Mouse (Mus musculus): ENCODE results near the gene Lrfn2.
A peak's percentile ranks its signal among the peaks of the same experiment; 100 is the strongest.

The Lrfn2 gene

DNA sequence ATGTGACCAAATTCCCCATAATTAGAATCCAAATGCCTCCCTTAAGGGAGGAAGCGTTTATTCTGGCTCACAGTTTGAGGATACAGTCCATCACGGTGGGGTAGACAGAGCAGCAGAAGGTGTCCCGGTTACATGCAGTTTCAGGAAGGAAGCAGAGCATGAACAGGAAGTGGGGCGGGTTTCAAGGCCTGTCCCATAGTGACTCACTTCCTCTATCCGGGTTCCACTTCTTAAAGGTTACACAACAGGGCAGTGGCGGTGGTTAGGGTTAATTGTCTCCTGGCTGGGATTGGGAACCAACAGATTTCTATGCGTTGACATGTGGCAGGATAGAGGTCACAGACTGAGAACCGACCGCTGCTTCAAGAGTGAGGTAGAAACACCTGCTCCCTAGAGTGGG is 31.6 kb downstream of the Lrfn2 start:
- no peak for DNase-seq (ENCODE audit: low spot score in 2 of 2)

DNA sequence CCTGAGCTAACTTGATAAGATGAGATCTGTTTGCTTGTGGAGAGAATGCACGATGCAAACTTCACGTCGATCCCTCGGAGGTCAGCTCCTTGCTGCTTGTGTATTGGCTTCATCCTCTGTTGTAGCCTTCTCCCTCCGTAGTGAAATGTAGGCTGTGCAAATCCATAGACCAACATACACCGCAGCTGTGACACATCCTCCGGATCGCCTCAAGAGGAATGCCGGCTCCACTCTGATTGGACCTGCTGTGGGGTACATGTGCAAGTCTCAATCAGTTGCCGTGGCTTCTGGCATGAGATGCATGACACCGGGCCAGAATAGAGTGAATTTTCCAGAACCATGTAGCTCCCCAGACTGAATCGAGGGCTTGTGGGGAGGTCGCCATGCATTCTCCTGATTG is 36.1 kb downstream of the Lrfn2 start:
- peak in 1 of 2 experiments; percentile 49 for DNase-seq (ENCODE audit: low spot score in 2 of 2)

DNA sequence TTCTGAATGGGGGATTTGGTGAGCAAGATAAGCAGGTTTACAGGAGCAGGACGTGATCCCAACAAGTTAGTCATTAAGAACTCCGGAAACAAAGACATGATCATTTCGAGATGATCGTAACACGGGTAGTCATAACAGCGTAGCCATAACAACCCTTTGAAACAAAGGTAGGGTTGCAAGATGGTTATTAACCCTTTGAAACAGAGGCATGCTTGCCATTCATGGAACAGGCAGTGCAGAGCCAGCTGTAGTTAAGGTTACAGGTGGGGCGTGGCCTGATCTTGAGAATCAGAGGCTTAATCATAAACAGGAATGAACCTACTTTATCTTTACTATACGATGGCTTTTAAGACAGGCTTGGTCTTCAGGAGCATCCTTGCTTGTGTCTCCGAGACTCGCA is 39.1 kb downstream of the Lrfn2 start:
- DNase-seq (ENCODE audit: low spot score in 2 of 2) = no peak

DNA sequence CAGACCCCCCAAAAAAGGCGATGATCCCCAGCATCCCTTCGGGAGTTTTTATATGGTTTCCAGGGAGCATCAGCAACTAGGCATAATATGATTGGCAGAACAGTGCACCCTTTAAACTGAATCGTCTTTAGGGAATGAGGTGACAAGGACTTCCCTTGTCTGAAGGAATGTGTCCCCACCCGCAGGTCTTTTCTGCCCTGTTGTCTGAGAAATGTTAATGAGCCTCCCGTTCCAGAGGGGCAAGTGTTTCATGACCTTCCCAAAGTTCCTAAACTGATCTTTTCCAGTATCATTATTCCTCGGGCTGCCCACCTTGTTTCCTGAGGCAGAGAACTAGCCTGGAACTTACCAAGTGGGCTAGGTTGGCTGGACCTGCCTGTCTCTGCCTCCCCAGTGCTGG is 40.7 kb downstream of the Lrfn2 start:
- DNase-seq (ENCODE audit: low spot score in 2 of 2) = no peak

DNA sequence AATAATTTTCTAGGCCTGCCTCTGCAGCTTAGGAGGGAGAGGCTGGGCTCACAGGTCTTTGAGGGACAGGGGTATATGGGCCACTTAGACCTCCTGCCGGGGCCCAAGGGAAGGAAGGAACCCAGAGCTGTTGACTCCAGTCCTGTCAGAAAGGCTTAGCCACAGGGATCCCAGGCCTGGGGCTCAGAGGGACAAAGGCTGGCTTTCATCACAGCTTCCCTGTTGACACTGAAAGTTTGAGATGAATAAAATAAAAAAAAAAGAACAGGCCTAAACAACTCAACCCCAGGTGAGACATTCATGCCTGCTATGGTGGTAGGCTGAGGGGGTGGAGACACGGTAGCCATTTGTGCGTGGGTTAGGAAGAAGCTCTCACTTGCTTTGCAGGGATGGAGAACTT is 41.2 kb downstream of the Lrfn2 start:
- DNase-seq (ENCODE audit: low spot score in 2 of 2) = no peak

DNA sequence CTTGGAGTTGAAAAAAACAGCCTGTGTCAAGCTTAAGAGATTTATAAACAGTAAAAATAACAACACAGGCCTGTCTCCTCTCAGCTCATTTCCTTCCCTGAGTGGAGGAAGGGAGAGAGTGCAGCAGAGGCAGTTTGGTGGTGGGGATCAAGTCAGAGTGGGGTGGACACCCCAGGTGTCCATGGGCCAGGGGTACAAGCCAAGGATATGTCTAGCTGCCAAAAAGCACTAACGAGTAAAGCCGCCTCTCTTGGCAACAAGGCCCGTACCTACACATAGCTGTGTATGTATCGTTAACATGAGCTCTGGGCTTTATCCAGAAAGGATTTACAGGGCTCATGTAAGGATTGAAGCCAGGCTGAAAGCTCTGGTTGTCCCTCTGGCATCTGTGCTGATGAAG is 42.9 kb downstream of the Lrfn2 start:
- DNase-seq (ENCODE audit: low spot score in 2 of 2) = no peak

DNA sequence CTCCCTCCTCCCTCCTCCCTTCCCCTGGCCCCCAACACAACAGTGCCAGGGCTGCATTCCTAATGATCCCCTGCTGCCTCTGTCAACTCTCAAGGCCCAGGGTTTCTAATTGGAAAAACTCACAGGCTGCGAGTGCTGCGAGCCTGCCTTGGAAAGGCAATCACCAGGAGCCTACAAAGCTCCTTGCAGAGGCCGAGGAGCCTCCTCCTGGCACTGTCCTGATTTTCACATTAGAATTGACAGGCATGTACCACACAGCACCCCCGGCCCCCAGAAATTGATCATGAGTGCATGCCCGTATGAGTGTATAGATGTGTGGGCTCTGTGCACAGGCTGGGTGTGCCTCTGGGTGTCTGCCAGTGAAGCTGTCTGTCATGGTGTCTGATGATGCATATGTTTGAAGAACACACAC is 44.4 kb downstream of the Lrfn2 start:
- peak; percentile 73 to 76 for DNase-seq (ENCODE audit: low spot score in 2 of 2)

DNA sequence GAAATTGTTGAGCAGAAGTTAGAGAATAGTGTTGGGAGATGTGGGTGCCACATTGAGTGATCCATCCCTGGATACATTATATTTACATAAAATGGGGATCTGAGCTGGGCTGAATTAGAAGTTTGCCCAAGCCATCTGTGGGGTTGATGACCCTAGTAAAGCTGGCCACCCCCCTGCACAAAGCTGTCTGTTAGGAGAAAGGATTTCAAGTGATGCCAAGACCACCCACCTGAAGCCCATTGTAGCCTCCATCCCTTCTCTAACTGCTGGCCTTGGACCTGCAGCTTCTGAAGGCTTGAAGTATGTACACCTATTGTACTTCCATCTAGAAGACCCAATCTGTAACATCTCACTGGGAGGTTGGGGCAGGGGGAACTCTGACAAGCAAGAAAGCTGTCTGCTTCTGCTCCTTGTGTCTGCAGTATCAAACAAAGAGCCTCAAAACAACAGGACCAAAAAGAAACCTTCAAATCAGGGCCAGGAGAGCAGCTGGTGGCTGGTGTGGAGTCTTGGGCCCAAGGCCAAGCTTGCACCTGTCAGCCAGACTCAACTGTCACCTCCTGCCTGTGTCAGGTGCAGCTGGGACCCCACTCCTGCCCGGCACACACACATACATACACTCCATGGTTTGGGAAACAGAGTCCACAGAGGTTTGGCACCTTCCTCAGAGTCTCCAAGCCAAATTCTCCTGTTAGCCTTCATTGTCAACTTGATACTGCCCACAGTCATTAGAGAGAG is 63.2 kb downstream of the Lrfn2 start:
- no peak for DNase-seq (ENCODE audit: low spot score in 2 of 2)

DNA sequence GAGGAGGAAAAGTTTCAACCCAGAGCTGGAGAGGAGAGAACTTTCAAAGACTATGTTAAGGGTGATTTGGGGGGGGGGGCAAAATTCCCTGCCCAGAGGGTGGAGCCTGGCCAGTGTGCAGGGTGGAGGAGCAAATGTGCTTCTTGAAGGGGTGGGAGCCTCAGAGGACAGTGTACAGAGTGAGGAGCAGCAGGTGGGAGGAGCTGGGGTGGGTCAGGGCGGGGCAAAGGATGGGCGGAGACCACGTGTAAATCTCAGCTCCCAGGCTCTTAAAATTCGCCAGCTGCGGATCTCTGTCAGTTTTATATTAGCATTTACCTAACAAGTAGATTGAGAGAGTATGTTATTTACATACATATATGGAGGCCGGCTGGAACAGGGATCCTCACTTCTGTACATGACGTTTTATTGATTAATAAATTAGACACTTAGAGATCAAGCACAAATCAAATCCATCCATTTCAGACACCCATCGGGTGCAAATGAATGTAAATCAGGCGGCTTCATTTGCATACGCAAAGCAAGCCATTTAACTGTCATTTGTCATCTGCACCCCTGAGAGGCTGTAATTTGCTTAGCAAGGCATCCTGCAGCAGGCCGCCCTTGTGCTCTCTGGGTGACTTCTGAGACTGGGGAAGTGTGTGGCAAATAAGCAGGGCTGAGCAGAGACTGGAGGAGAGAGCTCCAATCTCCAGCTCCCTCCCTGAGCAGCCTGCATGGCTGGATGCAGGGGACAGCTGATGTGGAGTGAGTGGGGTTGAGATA is 67.5 kb downstream of the Lrfn2 start:
- DNase-seq (ENCODE audit: low spot score in 2 of 2) = no peak

DNA sequence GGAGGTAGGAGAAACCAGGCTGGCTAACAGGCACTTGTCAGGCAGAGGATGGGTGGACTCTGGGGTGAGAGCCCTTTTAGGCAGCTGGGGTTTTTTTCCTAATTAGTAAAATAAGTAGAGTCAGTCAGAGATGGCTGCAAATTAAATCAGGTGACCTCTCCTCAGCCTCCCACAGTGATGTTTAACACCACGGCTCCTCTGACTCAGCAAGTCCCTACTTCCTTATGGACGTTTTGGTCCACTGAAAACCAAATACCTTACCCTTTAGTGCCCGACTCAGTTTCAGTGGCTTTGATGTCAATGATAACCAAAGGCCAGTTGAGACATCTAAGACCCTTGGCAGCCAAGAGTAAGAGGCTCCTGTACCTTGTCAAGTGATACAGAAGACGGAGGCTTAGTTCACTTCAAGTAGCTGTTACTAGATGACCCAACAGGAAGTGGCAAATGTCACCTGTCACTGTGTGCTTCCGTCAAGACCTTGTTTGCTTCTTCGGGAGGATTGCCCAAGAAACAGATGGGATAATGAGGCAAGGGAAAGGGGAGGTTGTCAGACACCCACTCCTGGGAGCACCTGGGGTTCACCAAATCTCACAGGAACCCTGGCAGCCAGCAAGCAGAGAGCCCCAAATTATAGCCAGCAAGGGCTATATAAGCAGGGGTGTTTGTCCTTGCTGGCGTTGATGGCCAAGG is 77.3 kb downstream of the Lrfn2 start:
- no peak for DNase-seq (ENCODE audit: low spot score in 2 of 2)

DNA sequence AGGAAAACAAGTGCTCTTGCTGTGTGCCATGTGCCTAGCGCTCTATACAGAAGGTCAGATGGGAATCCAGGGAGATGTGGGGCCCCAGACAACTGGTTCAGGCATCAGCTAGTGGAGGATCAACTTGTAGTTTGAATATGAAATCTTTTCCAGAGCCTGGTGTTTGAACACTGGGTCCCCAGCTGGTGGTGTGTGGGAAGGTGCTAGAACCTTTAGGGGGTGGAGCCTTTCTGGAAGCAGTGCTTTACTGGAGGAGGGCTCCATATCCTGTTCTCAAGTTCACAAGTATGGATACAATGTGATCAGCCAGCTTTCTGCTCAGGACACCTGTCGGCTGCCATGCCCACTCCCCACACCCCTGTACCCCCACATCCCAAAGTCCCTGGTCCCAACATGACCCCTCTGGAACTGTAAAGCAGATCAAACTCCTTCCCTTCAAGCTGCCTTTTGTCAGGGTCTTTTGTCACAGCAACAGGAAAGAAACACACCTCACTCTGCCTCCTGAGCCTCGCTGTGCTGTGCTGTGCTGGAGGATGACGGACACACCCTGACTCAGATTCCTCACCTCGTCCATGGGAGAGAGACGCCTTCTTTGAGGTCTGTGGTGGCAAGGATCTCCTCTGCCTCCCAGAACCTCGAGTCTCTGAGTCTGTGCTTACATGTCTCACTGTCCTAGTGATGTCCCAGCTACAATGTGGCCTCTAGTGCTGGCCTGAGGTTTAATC is 81.9 kb downstream of the Lrfn2 start:
- peak; percentile 68 to 73 for DNase-seq (ENCODE audit: low spot score in 2 of 2)

DNA sequence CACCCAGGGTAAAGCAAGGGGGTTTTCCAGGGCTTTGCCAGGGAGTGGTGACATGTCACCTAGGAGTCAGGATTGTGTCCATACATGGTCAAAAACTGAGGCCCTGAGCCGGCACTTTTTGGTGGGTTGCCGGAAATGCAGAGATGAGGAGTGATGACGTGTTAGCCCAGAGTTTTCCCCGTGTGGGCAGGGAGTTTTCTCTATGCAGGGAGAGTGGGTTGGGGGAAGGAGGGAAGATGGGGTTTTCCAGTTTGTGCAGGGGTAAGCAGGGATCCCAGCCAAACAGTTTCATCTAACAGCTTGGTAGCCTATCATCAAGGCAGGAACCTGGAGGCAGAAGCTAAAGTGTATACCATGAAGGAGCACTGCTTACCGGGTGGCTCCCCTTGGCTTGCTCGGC is 83.2 kb downstream of the Lrfn2 start:
- DNase-seq (ENCODE audit: low spot score in 2 of 2) = peak in 1 of 2 experiments; percentile 40

DNA sequence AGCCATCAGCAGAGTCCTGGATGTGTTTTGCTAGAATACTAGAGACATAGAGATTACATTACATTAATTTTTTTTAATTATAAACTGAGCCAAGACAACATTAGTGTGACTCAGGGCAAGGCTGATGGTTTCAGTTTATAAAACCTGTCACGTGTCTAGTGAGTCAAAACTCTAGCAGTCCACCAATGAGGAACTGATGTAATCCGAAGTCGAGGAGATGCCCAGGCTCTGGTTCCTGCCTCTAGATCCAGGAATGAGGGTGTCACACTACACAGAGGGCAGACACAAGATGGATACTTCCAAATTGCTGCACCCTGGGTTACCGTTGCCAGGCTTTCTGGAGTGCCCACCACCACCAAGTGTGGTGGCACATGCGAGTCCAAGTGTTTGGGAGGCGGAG is 84.0 kb downstream of the Lrfn2 start:
- no peak for DNase-seq (ENCODE audit: low spot score in 2 of 2)

DNA sequence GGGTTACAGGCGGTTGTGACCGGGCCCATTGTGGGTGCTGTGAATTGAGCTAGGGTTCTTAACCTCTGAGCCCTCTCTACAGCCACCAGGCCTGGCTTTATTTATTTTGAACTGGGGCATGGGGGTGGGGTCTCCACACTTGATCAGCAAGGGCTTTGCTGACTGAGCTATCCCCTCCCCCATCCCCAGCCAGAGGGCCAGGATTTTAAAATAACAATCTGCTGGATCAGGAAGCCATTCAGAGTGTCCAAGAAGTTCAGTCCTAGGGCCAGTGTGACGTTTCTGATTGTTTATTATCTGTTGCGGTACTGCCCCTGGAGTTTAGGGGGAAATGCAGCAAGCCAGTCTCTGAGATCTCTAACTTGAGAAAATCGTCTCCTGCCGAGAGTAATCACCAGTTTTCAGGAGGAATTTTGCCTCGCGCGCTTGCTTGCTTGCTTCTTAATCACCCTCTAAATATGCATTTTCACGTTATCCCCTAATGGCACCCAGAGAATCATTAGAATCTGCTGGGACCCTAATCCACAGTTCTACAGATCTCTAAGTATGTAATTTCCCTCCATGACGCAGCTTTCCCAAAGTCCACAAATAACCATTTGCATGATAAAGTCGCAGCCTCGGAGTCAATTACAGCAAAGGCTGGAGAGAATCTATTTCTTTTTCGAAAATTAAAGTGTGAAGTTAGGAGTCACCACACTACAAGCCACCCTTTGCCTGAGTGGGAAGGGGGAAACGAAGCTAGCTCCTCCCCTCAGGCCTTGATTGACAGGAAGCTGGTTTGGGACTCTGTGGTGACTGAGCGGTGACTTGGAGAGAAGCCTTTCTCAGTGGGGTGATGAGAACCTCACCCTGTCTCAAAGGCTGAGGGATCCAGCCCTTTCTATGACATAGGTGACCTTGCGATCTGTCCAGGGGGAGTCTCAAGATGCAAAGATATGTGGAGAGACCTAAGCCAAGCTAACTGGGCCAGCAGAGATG is 85.5 kb downstream of the Lrfn2 start:
- DNase-seq (ENCODE audit: low spot score in 2 of 2) = no peak

DNA sequence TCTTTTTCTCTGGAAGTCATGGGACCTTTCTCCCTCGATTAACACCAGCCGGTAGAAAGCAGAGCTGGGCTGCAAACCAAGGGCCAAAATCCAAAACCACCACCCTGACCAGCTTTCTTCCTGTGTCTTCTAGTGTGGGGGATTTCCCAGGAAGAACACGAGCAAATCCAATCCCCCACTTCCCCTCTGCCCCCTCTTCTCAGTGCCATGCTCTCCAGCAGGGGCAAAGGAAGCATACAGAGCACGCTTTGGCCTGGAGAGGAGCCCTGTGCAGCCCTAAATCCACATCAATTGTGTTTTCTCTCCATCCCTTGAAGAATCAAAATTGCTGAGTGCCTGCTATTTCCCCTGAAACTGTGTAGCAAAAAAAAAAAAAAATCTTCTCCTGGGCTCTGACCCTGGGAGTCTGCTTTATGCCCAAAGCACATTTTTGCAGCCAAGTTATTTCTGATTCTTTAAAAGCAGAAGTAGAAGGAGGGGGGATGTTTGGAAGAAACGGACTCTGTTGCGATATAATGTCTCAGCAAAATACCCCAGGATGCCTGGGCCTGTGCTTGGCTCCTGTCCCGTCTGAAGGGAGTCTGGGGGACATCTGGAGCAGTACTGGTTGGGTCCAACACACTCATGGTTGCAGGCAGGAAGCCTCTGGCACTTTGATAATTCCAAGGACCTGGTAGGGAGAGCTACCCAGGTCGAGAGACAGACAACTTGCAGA is 86.8 kb downstream of the Lrfn2 start:
- no peak for DNase-seq (ENCODE audit: low spot score in 2 of 2)

DNA sequence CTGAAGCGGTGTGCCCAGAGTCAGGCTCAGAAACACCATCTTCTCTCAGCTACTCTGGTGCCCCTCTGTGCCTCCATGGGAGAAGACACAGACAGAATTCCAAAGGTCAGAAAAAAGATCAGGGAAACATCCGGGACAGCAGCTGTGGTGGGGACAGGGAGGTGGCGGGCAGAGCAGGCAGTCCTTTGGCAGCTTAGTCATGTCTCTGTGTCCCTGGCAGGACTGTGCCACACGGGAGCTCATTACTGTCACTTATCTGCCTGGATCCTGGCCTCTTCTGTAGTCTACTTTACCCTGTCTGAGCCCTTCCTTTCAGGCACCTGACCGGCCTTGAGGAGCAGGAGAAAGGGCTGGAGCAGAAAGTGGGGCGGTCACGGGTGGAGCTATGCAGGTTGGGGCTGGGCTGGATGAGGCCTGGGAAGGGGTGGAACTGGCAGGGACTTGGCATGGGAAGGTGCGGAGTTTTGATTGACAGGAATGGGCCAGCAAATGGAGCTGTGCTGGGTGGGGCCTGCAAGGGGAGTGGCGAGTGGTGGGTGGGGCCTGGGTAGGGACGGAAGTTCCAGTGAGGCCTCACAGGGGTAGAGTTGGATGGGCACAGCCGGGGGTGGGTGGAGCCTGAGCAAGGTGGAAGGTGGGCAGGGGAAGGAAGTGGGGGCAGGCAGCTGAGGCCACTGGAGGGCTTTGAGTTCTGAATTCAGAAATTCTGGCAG is 97.5 kb downstream of the Lrfn2 start:
- DNase-seq (ENCODE audit: low spot score in 2 of 2) = peak; percentile 49 to 72

DNA sequence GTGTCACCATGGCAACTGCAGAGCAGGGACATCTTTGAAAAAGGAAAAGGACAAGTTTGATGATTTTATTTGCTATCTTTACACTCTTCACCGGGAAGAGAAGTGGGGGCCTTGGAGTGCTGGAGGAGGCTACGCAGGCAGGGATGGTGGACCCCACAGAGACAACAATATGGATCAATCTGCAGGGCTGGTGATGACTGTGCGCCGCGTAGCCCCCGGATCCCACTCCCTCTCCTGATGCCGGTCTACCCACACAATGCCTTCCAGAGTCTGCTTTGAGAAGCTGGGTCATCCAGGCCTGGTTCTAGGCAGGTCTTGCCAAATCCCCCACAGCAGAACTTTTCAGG is 98.1 kb downstream of the Lrfn2 start:
- DNase-seq (ENCODE audit: low spot score in 2 of 2) = no peak

DNA sequence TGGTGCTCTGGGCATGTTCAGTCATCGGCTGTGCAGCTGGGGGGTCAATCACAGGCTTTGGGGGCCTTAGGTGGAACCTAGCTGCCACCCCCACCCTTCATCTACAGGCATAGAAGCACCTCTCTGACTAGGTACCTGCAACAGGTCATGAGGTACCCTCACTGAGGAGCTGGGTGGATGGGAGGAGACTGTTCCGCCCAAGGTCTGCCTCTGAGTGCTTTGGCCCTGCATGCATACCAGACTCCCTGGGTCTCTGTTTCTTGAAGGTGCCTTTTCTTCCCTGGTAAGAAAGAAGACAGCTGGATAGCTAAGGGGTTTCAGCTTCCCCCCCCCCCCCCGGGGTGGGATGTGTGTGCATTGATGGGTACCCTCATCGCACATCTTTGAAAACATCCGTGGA is 98.7 kb downstream of the Lrfn2 start:
- DNase-seq (ENCODE audit: low spot score in 2 of 2) = no peak

DNA sequence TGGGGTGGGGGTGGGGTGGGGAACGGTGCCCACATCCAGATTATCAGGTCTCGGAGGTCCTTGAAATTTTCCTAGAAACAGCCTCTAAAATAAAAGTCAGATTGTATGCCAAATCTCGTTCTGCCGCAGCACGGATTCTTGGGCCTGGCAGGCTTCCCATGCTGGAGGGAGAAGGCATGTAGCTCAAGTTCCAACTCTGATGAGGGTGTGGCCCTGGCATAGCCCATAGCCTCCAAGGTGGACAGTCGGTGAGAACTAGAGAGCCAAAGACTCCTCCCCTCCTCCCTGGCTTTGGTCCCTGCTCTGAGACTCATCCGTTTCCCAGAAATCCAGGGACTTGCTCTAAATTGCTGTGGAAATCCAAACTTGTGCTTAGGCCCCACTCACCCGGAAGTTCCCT is 99.6 kb downstream of the Lrfn2 start:
- peak in 1 of 2 experiments; percentile 26 for DNase-seq (ENCODE audit: low spot score in 2 of 2)

DNA sequence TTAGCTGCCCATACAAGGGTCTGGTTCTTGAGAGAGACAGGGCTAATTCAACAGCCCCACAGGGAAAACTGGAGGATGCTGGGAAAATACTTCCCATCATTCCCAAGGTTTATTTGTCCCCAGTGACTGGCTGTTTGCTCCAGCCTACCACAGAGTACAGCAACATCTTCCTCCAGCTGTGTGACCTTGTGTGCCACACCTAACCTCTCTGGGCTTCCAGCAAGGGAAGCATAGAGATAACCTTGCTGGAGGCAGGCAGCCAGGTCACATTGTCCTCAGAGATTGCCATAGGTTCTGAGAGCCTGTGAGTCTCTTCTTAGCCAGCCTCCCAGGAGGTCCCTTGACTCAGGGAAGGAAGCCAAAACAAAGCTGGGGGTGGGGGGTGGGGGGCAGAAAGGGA is 101.1 kb downstream of the Lrfn2 start:
- DNase-seq (ENCODE audit: low spot score in 2 of 2) = no peak

Data from frontal cortex, postnatal 36 days (tissue).